Mouse (Mus musculus): ENCODE results near the gene Macc1. TPM values are rescaled to one million over a fixed set of nuclear protein-coding genes. Genes with fewer than 3 reads are reported as not detected.

The Macc1 gene
- polyA plus RNA-seq, 2 experiments: 0.01 TPM; not detected in 1

DNA sequence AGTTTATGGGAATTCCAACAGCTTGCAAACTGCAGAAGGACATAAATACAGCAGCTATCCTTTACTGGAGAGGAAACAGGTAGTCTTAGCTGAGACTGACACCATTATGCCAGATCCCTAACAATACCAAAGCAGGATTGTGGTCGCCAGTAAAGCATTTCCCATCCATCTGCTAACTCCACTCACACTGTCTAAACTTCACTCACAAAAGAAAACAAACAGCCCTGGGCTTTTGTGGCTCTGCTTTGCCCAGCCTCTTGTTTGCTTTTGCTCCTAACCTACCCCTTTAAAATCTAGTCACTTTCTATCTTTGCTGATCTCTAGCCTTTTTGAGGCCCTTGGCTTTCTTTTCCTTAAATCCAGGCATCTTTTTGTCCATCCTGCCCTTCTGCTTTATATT is 40.5 kb upstream of the Macc1 start:
- no peak overlapping the region for H3K9ac ChIP-seq (replicated peaks)
- H3K36me3 ChIP-seq (replicated peaks; ENCODE audit: control insufficient read depth, insufficient read depth, low read depth): no peaks in the 10 kb centered on the region
- H3K9me3 ChIP-seq (ENCODE audit: control insufficient read depth, low read length): no peaks in the 10 kb centered on the region
- H3K4me2 ChIP-seq (ENCODE audit: low read depth): no peak overlapping the region
- WGBS (ENCODE audit: insufficient replicate concordance): 3% methylated on average over 1 of the region's 1 CpGs
- H3K27ac ChIP-seq: no peak overlapping the region
- no peak overlapping the region for H3K4me3 ChIP-seq (ENCODE audit: insufficient read depth in 1 of 2, low read depth in 2 of 2, low read length in 2 of 2)
- DNase-seq (ENCODE audit: low read depth in 3 of 3, low spot score in 3 of 3) (no peak), ATAC-seq (ENCODE audit: insufficient read depth) (no peak)
- no peak for TF ChIP-seq CTCF (IDR thresholded peaks at IDR 0.05; ENCODE audit: low read depth)
- no peak for TF ChIP-seq EP300 (IDR thresholded peaks at IDR 0.05; ENCODE audit: low read depth)
- no peaks in the 10 kb centered on the region for H3K27me3 ChIP-seq (ENCODE audit: control insufficient read depth, insufficient read depth, low read length)
- H3K4me1 ChIP-seq (replicated peaks; ENCODE audit: control insufficient read depth in 2 of 2, insufficient read depth in 2 of 2, low read length in 1 of 2): no peaks in the 10 kb centered on the region

DNA sequence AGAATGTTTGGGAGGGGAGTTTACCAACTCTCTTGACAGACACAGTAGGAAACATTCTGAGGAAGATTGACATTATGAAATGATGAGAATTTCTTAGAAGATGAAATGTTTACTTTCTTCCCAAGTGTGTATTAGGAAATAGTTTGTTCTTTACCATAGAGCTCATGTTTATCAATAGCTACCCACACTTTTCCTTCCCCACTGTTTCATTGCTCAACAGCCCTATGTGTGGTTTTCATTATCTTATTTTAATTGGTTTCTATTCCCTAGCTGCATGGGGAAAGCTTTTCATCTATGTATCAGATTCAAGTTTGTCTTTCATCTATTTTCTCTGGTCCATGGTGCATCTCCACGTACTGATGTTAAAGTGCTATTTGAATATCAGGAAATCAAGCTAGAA is 37.8 kb upstream of the Macc1 start:
- no peaks in the 10 kb centered on the region for H3K27me3 ChIP-seq (ENCODE audit: control insufficient read depth, insufficient read depth, low read length)
- no peak overlapping the region for H3K9ac ChIP-seq (replicated peaks)
- TF ChIP-seq CTCF (IDR thresholded peaks at IDR 0.05; ENCODE audit: low read depth): no peak
- TF ChIP-seq EP300 (IDR thresholded peaks at IDR 0.05; ENCODE audit: low read depth): no peak
- H3K4me3 ChIP-seq (ENCODE audit: insufficient read depth in 1 of 2, low read depth in 2 of 2, low read length in 2 of 2): no peak overlapping the region
- ATAC-seq (ENCODE audit: insufficient read depth) (no peak), DNase-seq (ENCODE audit: low read depth in 3 of 3, low spot score in 3 of 3) (no peak)
- no peak overlapping the region for H3K4me2 ChIP-seq (ENCODE audit: low read depth)
- WGBS (ENCODE audit: insufficient replicate concordance): 50% methylated on average over 1 of the region's 1 CpGs
- H3K4me1 ChIP-seq (replicated peaks; ENCODE audit: control insufficient read depth in 2 of 2, insufficient read depth in 2 of 2, low read length in 1 of 2): no peaks in the 10 kb centered on the region
- no peak overlapping the region for H3K27ac ChIP-seq
- no peaks in the 10 kb centered on the region for H3K36me3 ChIP-seq (replicated peaks; ENCODE audit: control insufficient read depth, insufficient read depth, low read depth)
- no peaks in the 10 kb centered on the region for H3K9me3 ChIP-seq (ENCODE audit: control insufficient read depth, low read length)

DNA sequence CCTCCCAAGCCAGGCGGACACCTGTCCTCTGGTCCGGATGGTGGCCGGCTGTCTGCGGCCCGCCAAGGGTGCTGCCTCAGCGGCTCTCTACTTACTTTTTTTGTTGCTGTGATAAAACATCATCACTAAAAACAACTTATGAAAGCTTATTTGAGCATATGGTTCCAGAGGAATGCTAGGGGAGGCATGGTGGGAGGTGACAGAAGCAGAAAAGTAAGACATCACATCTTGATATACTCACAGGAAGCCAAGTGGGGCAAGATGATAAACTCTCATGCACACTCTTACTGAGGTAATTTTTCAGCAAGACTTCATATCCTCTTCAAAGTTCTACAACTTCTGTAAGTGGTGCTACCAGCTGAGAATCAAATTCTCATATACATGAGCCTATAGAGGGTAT is 22.5 kb upstream of the Macc1 start:
- Histone ChIP-seq H3K4me2 (ENCODE audit: low read depth) (no peak overlapping the region), H3K27ac (no peak overlapping the region)
- WGBS (ENCODE audit: insufficient replicate concordance): 89% methylated on average over 5 of the region's 6 CpGs

DNA sequence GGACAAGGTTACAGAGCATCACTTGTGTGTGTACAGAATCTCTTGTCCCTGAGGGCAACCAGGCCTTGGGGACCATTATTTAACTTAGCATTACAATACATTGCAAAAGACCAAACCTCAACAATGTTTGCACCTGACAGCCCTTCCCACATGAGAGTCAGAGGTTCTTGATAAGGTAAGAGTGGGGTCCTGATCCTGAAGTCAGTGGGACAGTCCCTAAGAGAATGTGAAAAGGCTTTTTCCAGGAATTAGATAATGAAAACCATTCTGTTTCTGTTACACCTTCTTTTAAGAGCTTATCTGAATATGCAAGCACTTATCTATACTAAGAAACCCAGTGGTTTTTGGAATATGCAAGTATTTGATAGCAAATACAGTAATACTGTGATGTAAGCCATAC is 10.5 kb upstream of the Macc1 start:
- no peak for TF ChIP-seq CTCF (IDR thresholded peaks at IDR 0.05; ENCODE audit: low read depth)
- no peak; the same call in 1 of the 2 replicates for TF ChIP-seq EP300 (IDR thresholded peaks at IDR 0.05; ENCODE audit: low read depth)
- Histone ChIP-seq H3K27ac (no peak overlapping the region), H3K36me3 (replicated peaks; ENCODE audit: control insufficient read depth, insufficient read depth, low read depth) (no peaks in the 10 kb centered on the region), H3K27me3 (ENCODE audit: control insufficient read depth, insufficient read depth, low read length) (no peaks in the 10 kb centered on the region), H3K9ac (replicated peaks) (no peak overlapping the region), H3K4me3 (ENCODE audit: insufficient read depth in 1 of 2, low read depth in 2 of 2, low read length in 2 of 2) (no peak overlapping the region), H3K4me1 (replicated peaks; ENCODE audit: control insufficient read depth in 2 of 2, insufficient read depth in 2 of 2, low read length in 1 of 2) (no peaks in the 10 kb centered on the region), H3K9me3 (ENCODE audit: control insufficient read depth, low read length) (no peaks in the 10 kb centered on the region), H3K4me2 (ENCODE audit: low read depth) (no peak overlapping the region)
- DNase-seq (ENCODE audit: low read depth in 3 of 3, low spot score in 3 of 3) (no peak), ATAC-seq (ENCODE audit: insufficient read depth) (peak; percentile 37; the same call in 1 of the 2 replicates)

More for the DNA sequence above, 22.5 kb upstream of the Macc1 start:
- Histone ChIP-seq H3K9ac (replicated peaks) (no peak overlapping the region), H3K36me3 (replicated peaks; ENCODE audit: control insufficient read depth, insufficient read depth, low read depth) (no peaks in the 10 kb centered on the region), H3K4me1 (replicated peaks; ENCODE audit: control insufficient read depth in 2 of 2, insufficient read depth in 2 of 2, low read length in 1 of 2) (no peaks in the 10 kb centered on the region), H3K9me3 (ENCODE audit: control insufficient read depth, low read length) (no peaks in the 10 kb centered on the region), H3K27me3 (ENCODE audit: control insufficient read depth, insufficient read depth, low read length) (no peaks in the 10 kb centered on the region), H3K4me3 (ENCODE audit: insufficient read depth in 1 of 2, low read depth in 2 of 2, low read length in 2 of 2) (no peak overlapping the region)
- no peak for TF ChIP-seq CTCF (IDR thresholded peaks at IDR 0.05; ENCODE audit: low read depth)
- TF ChIP-seq EP300 (IDR thresholded peaks at IDR 0.05; ENCODE audit: low read depth): no peak
- ATAC-seq (ENCODE audit: insufficient read depth) (no peak), DNase-seq (ENCODE audit: low read depth in 3 of 3, low spot score in 3 of 3) (no peak)

DNA sequence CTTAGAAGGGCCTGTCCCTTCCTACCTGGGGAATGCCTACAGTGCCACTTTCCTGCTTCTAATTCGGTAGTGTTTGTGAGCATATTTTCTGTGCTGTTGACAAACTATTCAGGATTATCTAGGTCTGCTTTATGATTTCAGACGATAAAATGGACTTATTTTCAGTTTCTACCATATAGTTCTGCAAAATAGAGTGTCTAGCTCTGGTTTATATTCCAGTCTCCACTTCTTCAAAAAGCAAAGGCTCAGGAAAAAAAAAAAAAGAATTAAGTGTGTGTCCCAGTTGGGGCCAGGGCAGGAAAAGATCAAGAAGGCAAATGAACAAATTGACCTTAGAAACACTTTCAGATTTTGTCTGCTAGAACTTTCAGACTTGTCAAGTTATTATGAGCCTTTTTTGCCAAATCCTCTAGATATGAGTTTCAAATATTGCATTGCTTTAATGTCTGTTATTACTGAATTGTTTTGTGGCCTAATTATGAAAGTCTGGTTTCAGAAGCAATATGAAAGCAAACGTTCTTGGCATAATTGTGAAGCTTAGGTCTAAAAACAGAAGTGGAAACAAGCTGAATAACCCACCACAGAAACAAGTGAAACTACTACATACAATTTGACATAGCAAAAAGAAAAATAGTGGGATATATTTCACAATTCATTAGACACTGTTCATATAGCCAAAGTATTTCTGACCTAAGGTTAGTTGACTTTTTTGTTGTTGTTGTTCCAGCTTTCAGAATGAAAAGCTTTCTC is 881 bp upstream of the Macc1 start:
- no peaks in the 10 kb centered on the region for H3K4me1 ChIP-seq (replicated peaks; ENCODE audit: control insufficient read depth in 2 of 2, insufficient read depth in 2 of 2, low read length in 1 of 2)
- H3K9me3 ChIP-seq (ENCODE audit: control insufficient read depth, low read length): no peaks in the 10 kb centered on the region
- H3K9ac ChIP-seq (replicated peaks): no peak overlapping the region
- H3K27ac ChIP-seq: no peak overlapping the region
- 33% methylated on average over 3 of the region's 3 CpGs for WGBS (ENCODE audit: insufficient replicate concordance)
- no peak for ATAC-seq (ENCODE audit: insufficient read depth)
- H3K4me3 ChIP-seq (ENCODE audit: insufficient read depth in 1 of 2, low read depth in 2 of 2, low read length in 2 of 2): no peak overlapping the region
- no peak overlapping the region for H3K4me2 ChIP-seq (ENCODE audit: low read depth)
- no peak for DNase-seq (ENCODE audit: low read depth in 3 of 3, low spot score in 3 of 3)
- H3K27me3 ChIP-seq (ENCODE audit: control insufficient read depth, insufficient read depth, low read length): no peaks in the 10 kb centered on the region
- H3K36me3 ChIP-seq (replicated peaks; ENCODE audit: control insufficient read depth, insufficient read depth, low read depth): no peaks in the 10 kb centered on the region
- no peak for TF ChIP-seq CTCF (IDR thresholded peaks at IDR 0.05; ENCODE audit: low read depth)
- no peak for TF ChIP-seq EP300 (IDR thresholded peaks at IDR 0.05; ENCODE audit: low read depth)
